Mouse (Mus musculus): ENCODE measurements around the gene Hnrnpdl.

Hnrnpdl gene

GRCm38 (mm10) chr5:100005896-100006295, 33.6 kb downstream of the Hnrnpdl start:
- DNase-seq (ENCODE audit: low spot score in 2 of 2), result no peak

GRCm38 (mm10) chr5:100005431-100005830, 34.0 kb downstream of the Hnrnpdl start:
- no peak for DNase-seq (ENCODE audit: low spot score in 2 of 2)

GRCm38 (mm10) chr5:100003895-100004294, 35.6 kb downstream of the Hnrnpdl start:
- no peak for DNase-seq (ENCODE audit: low spot score in 2 of 2)

GRCm38 (mm10) chr5:100000500-100000899, 39.0 kb downstream of the Hnrnpdl start:
- DNase-seq (ENCODE audit: low spot score in 2 of 2), result no peak

- DNase-seq (ENCODE audit: low spot score in 2 of 2), result no peak
Observed at GRCm38 (mm10) chr5:100000048-100000447, 39.4 kb downstream of the Hnrnpdl start.

GRCm38 (mm10) chr5:99994680-99995079, 44.8 kb downstream of the Hnrnpdl start:
- DNase-seq (ENCODE audit: low spot score in 2 of 2), result no peak

- DNase-seq (ENCODE audit: low spot score in 2 of 2), result no peak
Observed at GRCm38 (mm10) chr5:99994166-99994565, 45.3 kb downstream of the Hnrnpdl start.

All from urinary bladder, postnatal 4 days (tissue).